Mouse (Mus musculus) spleen, adult 2 months (tissue): ENCODE results near the gene Dnali1.

Experiments used
- CTCF ChIP-seq: fragments of 200-500 bp; IDR thresholded peaks from 2 replicates; pipeline ENCODE4 v1.5.1; 2011; ENCODE audit warnings: mild to moderate bottlenecking, inconsistent platforms; ENCODE audit not compliant: insufficient read depth, insufficient read length, insufficient replicate concordance; ENCODE audit errors: extremely low read depth
- POLR2A ChIP-seq: fragments of 200-500 bp; IDR thresholded peaks from 2 replicates; pipeline ENCODE4 v1.6.1; 2011; ENCODE audit warnings: low read depth, low read length, inconsistent platforms

DNA sequence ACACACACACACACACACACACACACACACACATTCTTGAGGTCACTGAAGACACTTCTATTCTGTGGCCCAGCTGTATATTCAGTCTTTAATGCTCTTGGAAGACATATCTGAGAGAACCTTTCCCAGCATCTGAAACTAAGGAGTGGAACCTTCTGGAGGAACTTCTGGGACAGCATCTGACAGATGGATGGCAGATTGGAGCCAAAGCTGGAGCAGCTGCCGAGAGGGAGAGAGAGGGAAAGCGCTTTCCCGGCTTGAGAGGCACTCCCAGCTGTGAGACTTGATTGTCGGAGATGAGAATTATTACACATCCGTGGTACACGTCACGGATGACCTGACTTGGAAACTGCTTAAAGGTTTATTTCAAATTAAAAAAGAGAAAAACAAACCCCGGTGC, 56.8 kb downstream of the Dnali1 start:
- TF ChIP-seq POLR2A (no peak), CTCF (no peak)
